Mouse (Mus musculus) olfactory bulb, adult 2 months (tissue): Measurements from ENCODE around the gene Nufip2.

Experiments used
- CTCF ChIP-seq: fragments of 200-500 bp; IDR thresholded peaks from 2 replicates; pipeline ENCODE4 v1.5.1; 2012; ENCODE audit warnings: low read depth, mild to moderate bottlenecking, low read length, moderate library complexity; ENCODE audit not compliant: insufficient read depth
- POLR2A ChIP-seq: fragments of 200-500 bp; IDR thresholded peaks from 2 replicates; pipeline ENCODE4 v1.6.1; 2012; ENCODE audit warnings: mild to moderate bottlenecking, low read depth, low read length, moderate library complexity; ENCODE audit not compliant: insufficient read depth

GRCm38 (mm10) chr11:77785396-77785767 is 99.4 kb downstream of the Nufip2 start:
- TF ChIP-seq CTCF: no peak
- no peak for TF ChIP-seq POLR2A
